Mouse (Mus musculus): ENCODE data around the gene Zfp68.
"Not testable (repeated sequence)": the region's sequence is repeated elsewhere in the genome, so short reads cannot be mapped to it uniquely, and the experiment has no call there.

Zfp68 gene

DNA sequence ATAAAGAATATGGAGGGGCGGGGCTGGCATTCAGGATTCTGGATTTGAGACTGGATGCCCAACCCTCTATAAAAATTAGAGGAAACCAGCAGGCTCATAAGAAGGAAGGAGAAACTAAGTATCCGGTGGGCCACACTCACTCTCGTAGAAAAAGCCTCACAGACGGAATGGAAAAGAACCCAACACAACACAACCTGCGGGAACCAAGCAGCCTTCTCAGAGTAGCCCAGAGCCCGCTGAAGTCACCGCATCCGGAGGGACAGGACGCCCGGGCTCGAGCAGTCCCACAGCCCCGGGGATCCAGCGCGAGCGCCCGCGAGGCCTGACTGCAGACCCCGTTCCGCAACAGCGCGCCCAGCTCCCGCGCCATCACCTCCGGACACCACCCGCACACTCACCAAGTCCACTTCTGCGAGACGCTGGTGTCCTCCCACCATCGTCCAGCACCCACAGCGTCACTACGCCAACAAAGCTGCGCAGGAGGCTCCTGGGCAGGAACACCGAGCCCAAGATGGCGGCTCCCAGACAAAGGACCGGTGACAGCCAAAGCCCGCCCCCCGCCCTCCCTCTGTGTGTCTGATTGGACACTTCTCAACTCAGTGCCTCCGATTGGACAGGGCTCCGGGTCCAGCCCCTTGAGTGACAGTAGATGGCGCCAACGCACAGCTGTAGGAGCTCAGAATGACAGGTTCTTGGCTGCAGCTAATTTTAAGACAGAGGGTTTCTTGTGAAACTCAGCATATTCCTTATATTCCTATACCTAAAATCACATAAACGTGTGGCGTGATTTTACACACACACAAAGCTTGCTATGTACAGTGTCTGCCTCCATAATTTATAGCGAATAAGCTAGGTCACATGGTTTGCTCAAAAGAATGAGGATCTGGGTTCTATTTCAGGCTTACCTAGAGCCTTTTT is at the start of gene Zfp68:
Gene Zfp68 (minus strand): TSS at position 551 of the 918 bp plus-strand sequence.
- in situ Hi-C loops (cut with MboI) = no loop called here

DNA sequence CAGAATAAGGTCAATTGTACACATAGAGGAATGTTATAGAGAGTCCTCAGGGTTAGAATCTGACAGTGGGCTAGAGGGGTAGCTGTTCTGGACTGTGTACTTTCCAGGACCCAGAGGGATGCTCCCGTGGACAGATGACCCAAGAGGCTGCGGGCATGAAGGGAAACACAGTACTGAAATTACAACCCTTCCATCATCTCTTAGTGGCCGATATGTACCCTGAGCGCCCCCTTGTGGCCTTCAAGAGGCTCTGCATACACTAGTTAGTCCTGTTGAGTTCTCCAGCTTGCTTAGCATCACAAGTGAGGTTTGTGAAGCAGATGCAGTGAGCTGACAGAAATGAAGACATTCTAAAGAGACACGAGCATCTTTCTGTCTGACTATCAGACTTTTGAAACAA is 39.4 kb upstream of the Zfp68 start:
- in situ Hi-C loops (cut with MboI) = no loop called here

DNA sequence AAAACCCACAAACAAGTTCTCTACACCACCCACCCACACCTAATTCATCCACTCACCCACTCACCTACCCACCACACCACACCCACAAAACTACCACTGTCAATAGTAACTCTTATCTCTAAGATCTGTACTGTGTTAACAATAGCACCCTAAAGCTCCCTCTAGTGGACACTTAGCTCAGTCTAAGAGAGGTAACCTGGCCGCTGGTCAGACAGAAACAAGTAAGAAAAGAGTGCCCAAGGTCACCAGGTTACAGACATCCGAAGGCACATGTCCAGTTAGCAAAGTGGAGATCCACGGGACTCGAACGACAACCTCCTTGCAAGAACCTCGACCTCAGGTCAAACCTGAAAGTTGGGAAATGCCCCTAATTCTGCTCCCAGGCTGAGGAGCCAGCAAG is 38.3 kb upstream of the Zfp68 start:
- in situ Hi-C loops (cut with MboI) = no loop called here

DNA sequence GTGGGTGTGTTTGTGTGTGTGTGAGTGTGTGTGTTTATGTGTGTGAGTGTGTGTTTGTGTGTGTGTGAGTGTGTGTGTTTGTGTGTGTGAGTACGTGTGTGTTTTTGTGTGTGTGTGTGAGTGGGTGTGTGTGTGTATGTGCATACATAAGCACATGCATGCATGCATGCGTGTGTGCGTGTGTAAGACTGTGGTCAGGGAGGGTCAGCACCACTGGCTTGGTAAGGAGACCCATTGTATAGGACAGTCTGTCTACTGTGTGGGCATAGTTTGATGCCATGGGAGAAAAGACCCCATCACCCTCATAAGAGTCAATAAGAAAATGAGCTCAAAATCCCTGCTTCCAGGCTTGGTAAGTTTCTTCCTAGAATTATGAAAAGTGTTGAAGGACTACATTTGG is 37.8 kb upstream of the Zfp68 start:
- in situ Hi-C loops (cut with MboI) = no loop called here

DNA sequence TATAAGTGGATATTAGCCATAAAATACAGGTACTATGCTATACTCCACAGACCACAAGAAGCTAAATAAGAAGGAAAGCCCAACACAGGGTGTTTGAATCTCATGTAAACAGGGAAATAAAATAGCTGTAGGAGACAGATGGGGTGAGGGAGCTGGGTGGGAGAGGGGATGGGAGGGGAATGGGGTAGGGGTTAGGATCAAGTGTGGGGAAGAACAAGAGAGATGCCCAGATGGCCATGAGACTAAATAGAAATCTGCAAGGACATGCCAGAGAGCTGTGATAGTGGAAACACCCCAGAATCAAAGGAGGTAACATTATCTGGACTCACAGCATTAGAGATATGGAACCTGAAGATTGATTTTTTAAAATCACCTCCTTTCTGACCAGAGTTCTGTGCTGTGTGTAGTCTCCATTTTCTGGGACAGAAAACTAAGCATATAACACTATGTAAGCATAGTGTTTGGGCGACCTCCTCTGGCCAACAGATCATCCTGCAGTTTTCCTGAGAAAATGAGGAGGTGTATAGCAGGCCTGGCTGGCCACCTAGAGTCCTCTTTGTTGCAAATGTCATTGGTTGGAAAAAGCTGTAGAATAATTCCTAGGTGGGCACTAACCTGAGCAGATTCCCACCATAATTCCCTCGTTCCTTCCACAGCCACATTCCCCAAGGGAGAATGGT is 37.1 kb upstream of the Zfp68 start:
- in situ Hi-C loops (cut with MboI) = no loop called here

DNA sequence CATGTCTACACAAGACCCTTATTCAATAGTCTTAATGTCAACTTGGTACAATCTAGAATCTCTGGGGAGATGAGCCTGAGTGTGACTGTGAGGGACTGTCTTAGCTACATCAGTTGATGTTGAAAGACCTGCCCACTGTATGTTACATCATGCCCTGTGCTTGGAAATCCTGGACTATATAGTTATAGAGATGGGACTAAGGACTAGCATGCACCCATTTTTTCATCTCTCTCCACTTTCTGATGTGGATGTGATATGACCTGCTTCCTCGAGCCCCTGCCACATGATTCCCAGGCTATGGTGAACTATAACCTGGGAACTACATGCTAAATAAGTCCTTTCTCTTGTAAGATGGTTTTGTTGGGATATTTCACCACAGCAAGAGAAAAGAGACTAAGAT is 33.4 kb upstream of the Zfp68 start:
- in situ Hi-C loops (cut with MboI) = no loop called here

DNA sequence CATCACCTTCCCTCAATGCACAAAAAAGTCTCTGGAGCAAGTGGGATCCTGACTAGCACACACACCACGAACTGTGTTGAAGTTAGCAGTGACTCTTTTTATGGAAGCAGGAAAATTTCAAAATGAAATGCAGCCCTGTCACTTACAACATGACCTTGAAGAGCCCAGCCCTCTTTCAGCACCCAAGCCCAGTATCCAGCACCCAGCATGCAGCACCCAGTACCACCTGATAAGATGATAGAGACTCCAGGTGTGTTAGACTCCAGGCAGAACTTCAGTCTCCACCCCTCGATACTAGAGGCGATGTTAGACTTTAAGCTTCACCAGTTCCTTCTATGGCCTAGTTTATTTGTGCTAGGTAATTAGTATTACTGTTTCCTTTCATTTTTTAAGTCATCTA is 22.2 kb upstream of the Zfp68 start:
- in situ Hi-C loops (cut with MboI) = no loop called here

DNA sequence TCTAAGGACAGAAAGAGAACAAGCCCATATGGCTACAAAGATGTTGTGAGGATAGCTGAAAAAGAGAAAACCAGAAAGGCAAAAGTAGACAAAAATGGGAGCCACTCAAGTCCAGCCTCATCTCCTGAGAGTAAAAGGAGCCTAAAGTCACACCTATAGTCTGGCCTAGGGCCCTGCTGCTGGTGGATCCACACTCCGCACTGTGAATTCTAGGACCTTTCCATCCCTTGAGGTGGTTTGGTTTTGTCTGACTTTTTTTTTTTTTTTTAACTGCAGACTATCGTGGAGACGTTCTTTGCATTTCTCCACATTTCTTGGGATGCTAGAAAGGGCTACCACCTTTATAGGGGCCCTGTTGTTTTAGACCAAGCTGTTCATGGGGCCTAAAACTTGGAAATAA is 21.5 kb upstream of the Zfp68 start:
- in situ Hi-C loops (cut with MboI) = no loop called here

DNA sequence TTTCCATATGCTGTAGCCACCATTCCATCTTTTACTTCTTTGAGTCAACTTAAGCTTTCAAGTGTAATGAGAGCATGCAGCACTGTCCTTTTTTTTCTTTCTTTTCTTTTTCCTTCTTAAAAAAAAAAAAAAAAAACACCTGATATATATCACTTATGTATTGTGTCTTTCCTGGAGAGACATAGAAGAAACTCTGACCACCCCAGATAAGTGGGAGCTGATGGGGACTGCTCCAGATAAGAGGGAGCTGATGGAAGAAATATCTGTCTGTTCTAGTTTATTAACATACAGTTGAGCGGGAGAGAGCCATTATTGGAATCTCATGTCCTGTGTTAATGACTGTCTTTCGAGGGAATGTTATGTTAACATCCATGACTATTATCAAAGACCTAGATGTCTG is 16.9 kb upstream of the Zfp68 start:
- in situ Hi-C loops (cut with MboI) = no loop called here

DNA sequence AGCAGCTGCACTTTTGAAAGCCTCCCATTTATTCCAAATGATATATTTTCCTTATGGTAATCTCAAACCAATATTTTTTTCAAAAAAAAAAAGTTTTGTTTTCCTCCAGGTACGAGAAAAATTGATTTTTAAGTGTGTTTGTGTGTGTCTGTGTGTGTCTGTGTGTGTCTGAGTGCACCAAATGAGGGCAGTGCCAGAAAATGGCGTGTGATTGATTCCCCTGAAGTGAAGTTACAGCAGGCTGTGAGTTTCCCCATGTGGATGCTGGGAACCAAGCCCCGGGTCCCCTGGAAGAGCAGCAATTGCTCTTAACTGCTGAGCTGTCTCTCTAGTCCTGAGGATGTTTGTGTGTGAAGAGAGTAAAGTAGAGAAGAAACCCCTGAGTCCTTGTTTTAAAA is 3.9 kb upstream of the Zfp68 start:
- in situ Hi-C loops (cut with MboI) = no loop called here

DNA sequence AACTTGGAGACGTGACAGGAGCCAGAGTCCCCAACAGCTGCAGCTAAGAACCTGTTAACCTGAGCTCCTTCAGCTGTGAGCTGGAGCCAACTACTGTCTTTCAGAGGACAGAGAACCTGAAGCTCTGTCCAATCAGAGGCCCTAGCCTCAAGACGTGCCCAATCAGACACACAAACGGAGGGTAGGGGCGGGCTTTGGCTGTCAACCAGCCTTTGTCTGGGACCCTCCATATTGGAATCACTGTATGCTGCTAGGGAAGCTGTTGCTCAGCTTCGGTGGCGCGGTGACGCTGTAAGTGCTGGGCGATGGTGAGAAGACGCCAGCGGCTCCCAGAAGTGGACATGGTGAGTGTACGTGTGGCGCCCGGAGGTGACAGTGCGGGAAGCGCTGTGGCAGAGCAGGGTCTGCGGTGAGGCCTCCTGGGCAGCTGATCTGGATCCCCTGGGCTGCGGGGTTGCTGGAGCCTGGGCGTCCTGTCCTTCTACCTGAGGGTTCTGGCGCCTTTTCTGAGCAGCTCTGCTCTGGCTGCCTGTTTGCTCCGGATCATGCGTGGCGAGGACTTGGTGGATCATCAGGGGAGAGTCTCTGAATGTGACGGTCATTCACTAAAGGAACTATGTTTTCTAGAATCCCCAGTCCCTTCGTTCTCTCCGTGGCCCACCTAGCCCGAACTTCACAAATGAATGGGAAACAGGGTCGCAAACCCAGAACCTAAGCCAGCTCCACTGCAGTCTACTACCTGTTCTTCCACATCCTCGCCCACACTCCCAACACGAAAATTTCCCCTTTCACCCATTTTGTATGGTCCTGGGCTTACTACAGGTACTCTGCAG is 3.3 kb upstream of the Zfp68 start, which contains the start of gene A430033K04Rik:
Gene A430033K04Rik (plus strand): TSS at position 215 of the 833 bp plus-strand sequence.
- in situ Hi-C loops (cut with MboI) = no loop called here

DNA sequence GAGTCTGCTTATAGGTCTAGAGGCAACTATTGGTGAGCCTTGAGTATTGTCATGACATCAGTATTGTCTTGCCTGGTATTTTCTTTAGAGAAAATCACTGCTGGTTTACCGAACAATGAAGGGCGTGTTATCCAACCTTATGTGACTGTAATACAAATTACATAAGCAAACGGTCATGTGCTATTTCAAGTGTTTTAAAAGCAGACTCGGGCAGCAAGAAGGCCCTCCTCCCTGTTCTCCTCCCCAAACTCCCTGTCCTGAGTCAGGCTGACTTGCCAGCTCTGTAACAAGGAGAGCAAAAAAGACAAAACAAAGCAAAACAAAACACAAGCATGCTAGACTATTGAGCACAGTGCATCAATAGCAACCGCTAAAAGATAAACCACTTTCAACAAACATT is 1.3 kb upstream of the Zfp68 start:
- in situ Hi-C loops (cut with MboI) = no loop called here

DNA sequence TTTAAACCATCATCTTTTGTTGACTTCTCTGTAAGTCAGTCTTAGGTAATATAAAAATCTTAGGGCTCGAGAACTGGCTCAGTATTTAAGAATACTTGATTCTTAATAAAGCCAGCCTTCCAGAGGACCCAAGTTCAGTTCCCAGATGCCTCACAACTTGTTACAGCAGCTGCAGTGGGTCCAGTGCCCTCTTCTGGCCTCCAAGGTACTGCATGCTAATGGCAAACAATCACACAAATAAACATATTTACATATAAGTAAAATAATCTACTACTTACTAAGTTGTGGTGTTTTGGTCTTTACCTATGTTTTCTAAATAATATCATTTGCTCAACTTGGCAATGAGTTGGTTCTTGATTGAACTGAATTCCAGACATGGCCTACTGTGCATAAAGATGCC is 1.2 kb downstream of the Zfp68 start:
- in situ Hi-C loops (cut with MboI) = no loop called here

DNA sequence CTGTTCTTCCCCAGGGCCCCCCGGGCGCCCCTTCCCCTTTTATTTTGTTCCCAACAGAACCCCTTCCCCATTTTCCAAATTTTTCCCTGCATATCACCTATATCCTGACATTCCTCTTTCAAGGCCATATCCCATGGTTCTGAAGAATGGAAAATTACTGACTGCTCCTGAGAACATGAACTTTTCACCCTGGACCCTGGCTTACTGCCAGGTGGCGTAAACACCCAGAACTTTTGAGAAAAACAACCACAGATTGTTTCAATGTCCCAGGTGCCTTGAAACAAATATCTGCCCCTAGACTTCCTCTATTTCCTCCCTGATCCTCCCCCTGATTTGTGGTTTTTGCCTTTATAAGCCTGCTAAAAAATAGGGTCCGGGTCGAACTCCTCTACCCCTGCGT is 32.2 kb downstream of the Zfp68 start:
- in situ Hi-C loops (cut with MboI) = no loop called here

DNA sequence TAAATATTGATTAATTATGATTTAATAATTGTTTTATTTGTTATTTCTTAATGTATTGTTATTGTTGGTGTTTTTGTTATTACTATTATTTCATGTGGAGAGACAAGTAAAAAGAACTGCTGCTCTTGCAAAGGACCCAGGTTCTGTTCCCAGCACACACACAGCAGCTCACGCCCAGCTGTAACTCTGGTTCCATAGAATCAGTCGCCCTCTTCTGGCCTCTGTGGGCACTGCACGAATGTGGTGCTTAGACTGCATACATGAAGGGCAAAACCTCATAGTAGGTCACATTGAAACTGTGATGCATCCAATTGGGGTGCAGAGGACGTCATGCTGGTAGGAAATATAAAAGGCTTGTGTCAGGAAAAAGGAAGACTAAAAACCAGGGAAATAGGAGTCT is 47.9 kb downstream of the Zfp68 start:
- in situ Hi-C loops (cut with MboI) = no loop called here

DNA sequence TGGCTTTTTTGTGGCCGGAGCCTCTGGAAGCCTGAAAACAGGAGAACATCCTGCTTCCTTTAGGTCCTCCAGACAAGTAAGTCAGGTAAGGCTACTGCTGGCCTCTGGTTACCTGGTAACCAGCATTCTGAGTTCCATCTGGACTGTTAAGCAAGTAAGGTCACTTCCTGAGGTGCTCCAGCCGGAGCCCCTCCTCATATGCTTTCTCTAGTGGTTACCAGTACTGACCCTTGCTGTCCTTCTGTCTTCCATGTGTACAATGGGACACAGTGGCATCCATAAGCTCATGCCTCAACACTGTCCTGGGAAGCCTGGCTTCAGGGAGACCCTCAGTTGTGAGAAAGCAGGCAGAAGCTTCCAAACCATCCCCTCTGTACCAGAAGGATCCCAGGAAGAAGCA is 54.9 kb downstream of the Zfp68 start, which contains the start of gene 1700123K08Rik:
Gene 1700123K08Rik (minus strand): TSS at position 101 of the 400 bp plus-strand sequence.
- in situ Hi-C loops (cut with MboI) = not testable (repeated sequence)
